Mouse (Mus musculus) forebrain, embryonic 10.5 days (tissue): ENCODE measurements around the gene Olfr508. TPM values are rescaled to one million over a fixed set of nuclear protein-coding genes. Genes with fewer than 3 reads are reported as not detected.
"Not testable (repeated sequence)": the region's sequence is repeated elsewhere in the genome, so short reads cannot be mapped to it uniquely, and the experiment has no call there.

Experiments
- DNase-seq: peaks from one replicate; pipeline ENCODE4 v3.0.0-alpha.2; 2017; ENCODE audit warnings: low spot score; ENCODE audit errors: extremely low spot score
- H3K27ac ChIP-seq: fragments of 300-500 bp; sonication (generic); 2 replicates; pipeline ENCODE4 v1.5.1; 2016; ENCODE audit warnings: mild to moderate bottlenecking
- H3K27me3 ChIP-seq: fragments of 300-500 bp; sonication (generic); 2 replicates; pipeline ENCODE4 v1.6.1; 2016; ENCODE audit warnings: mild to moderate bottlenecking; ENCODE audit not compliant: poor library complexity, severe bottlenecking
- H3K36me3 ChIP-seq: fragments of 300-500 bp; sonication (generic); replicated peaks from 2 replicates; pipeline ENCODE4 v1.6.1; 2016; ENCODE audit warnings: mild to moderate bottlenecking, moderate library complexity
- H3K4me1 ChIP-seq: fragments of 300-500 bp; sonication (generic); 2 replicates; pipeline ENCODE4 v1.6.1; 2016
- H3K4me3 ChIP-seq: fragments of 300-500 bp; sonication (generic); 2 replicates; pipeline ENCODE4 v1.5.1; 2016; ENCODE audit warnings: mild to moderate bottlenecking, moderate library complexity
- H3K9me3 ChIP-seq: fragments of 300-500 bp; sonication (generic); 2 replicates; pipeline ENCODE4 v1.6.1; 2016; ENCODE audit warnings: mild to moderate bottlenecking, moderate library complexity
- WGBS: fragments of 180-500 bp; shearing (Covaris S2); methylation state at CpG from one replicate; pipeline ENCODE4 v1.1.7; 2016; 5-methylcytosine and 5-hydroxymethylcytosine counted together
- polyA plus RNA-seq: library from polyadenylated mRNA; unstranded; fragments of >200 nt; fragmentation: Nextera tagmentation; extraction: Ambion mirVana; gene quantifications from 2 replicates; pipeline ENCODE4 v1.2.1, GENCODE M21; 2016

The Olfr508 gene
- polyA plus RNA-seq: not detected in 2 replicates

GRCm38 (mm10) chr7:108629694-108630093, at the start of gene Olfr508:
Gene Olfr508, plus strand, starts transcription at chr7:108629994.
- Histone ChIP-seq H3K4me1 (no peaks in the 10 kb centered on the region), H3K36me3 (no peaks in the 10 kb centered on the region), H3K9me3 (no peaks in the 10 kb centered on the region), H3K4me3 (no peak within 1 kb of the TSS), H3K27me3 (no peaks in the 10 kb centered on the region), H3K27ac (no peak within 1 kb of the TSS)
- no peak for DNase-seq
- WGBS: 91% methylated on average over 3 of the region's 3 CpGs

- WGBS: 94% methylated on average over 1 of the region's 1 CpGs
- H3K27ac ChIP-seq: no peak overlapping the region
- DNase-seq: no peak
- H3K9me3 ChIP-seq: no peaks in the 10 kb centered on the region
- H3K27me3 ChIP-seq: no peaks in the 10 kb centered on the region
- H3K4me1 ChIP-seq: no peaks in the 10 kb centered on the region
- H3K36me3 ChIP-seq: no peaks in the 10 kb centered on the region
- no peak overlapping the region for H3K4me3 ChIP-seq
These were observed 40.0 kb upstream of the Olfr508 start for GRCm38 (mm10) chr7:108589797-108590196.

- H3K27ac ChIP-seq, H3K4me1 ChIP-seq, H3K36me3 ChIP-seq, H3K9me3 ChIP-seq, H3K27me3 ChIP-seq, DNase-seq, H3K4me3 ChIP-seq: not testable (repeated sequence)
- WGBS: 89% methylated on average over 3 of the region's 3 CpGs
These were observed 27.9 kb upstream of the Olfr508 start for GRCm38 (mm10) chr7:108601916-108602315.

GRCm38 (mm10) chr7:108610487-108610886, 19.3 kb upstream of the Olfr508 start, which contains the start of gene Olfr506:
Gene Olfr506, plus strand, starts transcription at chr7:108610787.
- Histone ChIP-seq H3K9me3 (no peaks in the 10 kb centered on the region), H3K4me1 (no peaks in the 10 kb centered on the region)

DNA sequence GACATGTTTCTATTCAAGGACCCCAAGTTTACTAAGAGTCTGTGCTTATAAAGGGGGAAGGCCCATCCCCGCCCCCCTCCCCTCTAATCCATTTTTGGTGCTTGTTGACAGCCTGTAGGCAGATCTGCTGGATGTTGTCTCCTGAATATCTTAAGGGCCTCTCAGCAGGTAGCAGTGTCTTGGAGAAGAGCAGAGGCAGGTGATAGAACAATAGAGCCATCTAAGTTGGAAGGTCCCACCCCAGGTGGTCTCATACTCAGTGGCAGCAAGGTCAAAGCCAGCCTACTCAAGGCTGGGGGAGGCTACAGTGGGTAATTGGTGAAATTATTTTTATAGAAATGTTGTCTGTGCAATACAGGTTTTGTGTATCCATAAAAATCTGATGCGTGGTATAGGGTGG, 15.7 kb upstream of the Olfr508 start:
- 96% methylated on average over 2 of the region's 2 CpGs for WGBS
- no peaks in the 10 kb centered on the region for H3K27me3 ChIP-seq
- no peak for DNase-seq
- H3K27ac ChIP-seq: no peak overlapping the region
- H3K4me1 ChIP-seq: no peaks in the 10 kb centered on the region
- no peaks in the 10 kb centered on the region for H3K9me3 ChIP-seq
- H3K36me3 ChIP-seq: no peaks in the 10 kb centered on the region
- no peak overlapping the region for H3K4me3 ChIP-seq

More at GRCm38 (mm10) chr7:108610487-108610886, 19.3 kb upstream of the Olfr508 start, which contains the start of gene Olfr506:
- no peak within 1 kb of the TSS for H3K27ac ChIP-seq
- DNase-seq: no peak
- no peaks in the 10 kb centered on the region for H3K36me3 ChIP-seq
- H3K4me3 ChIP-seq: no peak within 1 kb of the TSS
- no peaks in the 10 kb centered on the region for H3K27me3 ChIP-seq

GRCm38 (mm10) chr7:108616781-108617180, 13.0 kb upstream of the Olfr508 start:
- DNase-seq, H3K27me3 ChIP-seq, H3K4me1 ChIP-seq, H3K4me3 ChIP-seq, H3K36me3 ChIP-seq, H3K9me3 ChIP-seq, H3K27ac ChIP-seq: not testable (repeated sequence)
- WGBS: 67% methylated on average over 3 of the region's 3 CpGs

DNA sequence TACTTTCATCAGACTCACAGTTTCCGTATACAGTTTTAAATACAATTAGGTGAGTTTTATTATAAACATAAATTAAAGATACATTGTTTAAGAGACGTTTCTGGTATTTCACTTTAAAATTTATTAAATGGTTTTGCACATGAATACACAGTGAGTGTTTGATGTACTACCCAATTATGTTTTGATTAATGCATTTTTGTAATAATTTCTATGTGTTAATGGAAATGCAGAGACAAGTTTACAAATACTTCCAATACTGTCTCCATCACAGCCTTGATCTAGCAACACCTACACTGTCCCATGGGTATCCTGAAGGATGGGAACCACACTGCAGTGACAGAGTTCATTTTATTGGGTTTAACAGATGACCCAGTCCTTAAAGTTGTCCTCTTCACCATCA, 8.3 kb upstream of the Olfr508 start, which contains the start of gene Olfr507:
Gene Olfr507, plus strand, starts transcription at position 301 of the 400 bp plus-strand sequence.
- Histone ChIP-seq H3K4me3 (no peak within 1 kb of the TSS), H3K27me3 (no peaks in the 10 kb centered on the region), H3K36me3 (no peaks in the 10 kb centered on the region), H3K9me3 (no peaks in the 10 kb centered on the region), H3K27ac (no peak within 1 kb of the TSS), H3K4me1 (no peaks in the 10 kb centered on the region)
- no peak for DNase-seq
- WGBS: 93% methylated on average over 2 of the region's 2 CpGs

- Histone ChIP-seq H3K27ac (no peak within 1 kb of the TSS), H3K4me1 (no peaks in the 10 kb centered on the region), H3K4me3 (no peak within 1 kb of the TSS), H3K27me3 (no peaks in the 10 kb centered on the region), H3K9me3 (peaks cover 6% of the 10 kb centered on the region; the same call in 1 of the 2 replicates), H3K36me3 (no peaks in the 10 kb centered on the region)
- DNase-seq: no peak
These were observed 22.0 kb downstream of the Olfr508 start, which contains the start of gene Olfr509 for GRCm38 (mm10) chr7:108651806-108652205. Gene Olfr509, minus strand, starts transcription at chr7:108651906.

DNA sequence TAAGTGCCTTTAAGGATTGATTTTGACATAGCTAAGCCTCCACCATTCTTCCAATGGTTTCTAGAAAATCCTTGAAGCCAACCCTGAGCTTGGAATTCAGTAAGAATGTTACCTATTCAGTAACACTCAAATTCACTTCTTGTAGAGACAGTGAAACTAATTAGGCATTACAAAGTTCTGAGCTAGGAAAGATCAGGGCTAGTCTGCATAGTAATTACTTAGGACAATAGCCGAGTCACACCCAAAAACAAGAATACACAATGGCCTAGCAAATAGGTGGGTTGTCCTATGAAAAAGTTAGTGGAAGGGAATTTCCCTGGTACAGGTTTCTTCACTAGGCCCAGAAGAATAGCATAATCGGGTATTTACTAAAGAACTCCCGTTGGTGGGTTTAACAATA, 32.6 kb downstream of the Olfr508 start:
- Histone ChIP-seq H3K4me1 (no peaks in the 10 kb centered on the region), H3K36me3 (no peaks in the 10 kb centered on the region), H3K9me3 (no peaks in the 10 kb centered on the region), H3K27ac (no peak overlapping the region), H3K27me3 (no peaks in the 10 kb centered on the region), H3K4me3 (no peak overlapping the region)
- no peak for DNase-seq
- 81% methylated on average over 3 of the region's 3 CpGs for WGBS

DNA sequence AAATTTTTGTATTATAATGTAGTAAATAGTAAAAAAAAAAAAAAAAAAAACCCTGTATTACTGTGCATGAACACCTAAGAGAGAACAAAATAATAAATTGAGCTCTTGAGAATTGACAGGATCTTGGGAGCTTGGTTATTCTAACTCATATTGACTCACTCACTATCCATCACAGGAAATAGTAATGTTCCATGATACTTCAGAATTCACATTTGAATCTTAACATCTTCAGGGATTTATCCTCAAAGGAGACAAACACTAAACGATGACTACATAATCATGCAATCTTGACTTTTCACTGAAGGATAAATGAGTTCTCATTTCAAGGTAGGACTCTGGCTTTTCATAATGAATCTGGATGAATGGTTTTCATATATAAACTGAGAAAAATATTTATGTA, 36.3 kb downstream of the Olfr508 start, which contains the start of gene Olfr510:
Gene Olfr510, plus strand, starts transcription at position 301 of the 400 bp plus-strand sequence.
- WGBS: 96% methylated on average over 1 of the region's 1 CpGs
- Histone ChIP-seq H3K9me3 (no peaks in the 10 kb centered on the region), H3K4me1 (no peaks in the 10 kb centered on the region), H3K27me3 (no peaks in the 10 kb centered on the region), H3K36me3 (no peaks in the 10 kb centered on the region), H3K27ac (no peak within 1 kb of the TSS), H3K4me3 (no peak within 1 kb of the TSS)
- DNase-seq: no peak

DNA sequence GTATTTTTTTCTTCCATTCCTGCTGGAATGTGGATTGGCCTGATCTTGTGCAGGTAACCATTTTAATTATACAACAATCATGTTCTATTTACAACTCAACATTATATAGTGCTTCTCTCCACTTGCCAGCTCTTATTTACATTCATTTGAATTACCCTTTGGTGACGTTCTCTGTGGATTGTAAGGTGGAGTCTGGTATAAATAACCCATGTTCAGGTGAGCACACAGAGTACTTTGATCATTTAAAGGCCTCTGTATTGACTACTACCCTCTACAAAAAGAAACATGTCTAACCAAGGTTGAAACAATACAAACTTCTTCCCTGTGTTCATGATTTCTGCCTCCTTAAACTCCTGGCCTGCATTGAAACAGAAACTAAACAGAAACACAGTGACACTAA, 41.3 kb downstream of the Olfr508 start:
- WGBS: 78% methylated on average over 1 of the region's 1 CpGs
- H3K4me3 ChIP-seq: no peak overlapping the region
- no peaks in the 10 kb centered on the region for H3K4me1 ChIP-seq
- no peaks in the 10 kb centered on the region for H3K36me3 ChIP-seq
- DNase-seq: no peak
- no peak overlapping the region for H3K27ac ChIP-seq
- H3K9me3 ChIP-seq: peaks cover 10% of the 10 kb centered on the region; the same call in 1 of the 2 replicates
- no peaks in the 10 kb centered on the region for H3K27me3 ChIP-seq

DNA sequence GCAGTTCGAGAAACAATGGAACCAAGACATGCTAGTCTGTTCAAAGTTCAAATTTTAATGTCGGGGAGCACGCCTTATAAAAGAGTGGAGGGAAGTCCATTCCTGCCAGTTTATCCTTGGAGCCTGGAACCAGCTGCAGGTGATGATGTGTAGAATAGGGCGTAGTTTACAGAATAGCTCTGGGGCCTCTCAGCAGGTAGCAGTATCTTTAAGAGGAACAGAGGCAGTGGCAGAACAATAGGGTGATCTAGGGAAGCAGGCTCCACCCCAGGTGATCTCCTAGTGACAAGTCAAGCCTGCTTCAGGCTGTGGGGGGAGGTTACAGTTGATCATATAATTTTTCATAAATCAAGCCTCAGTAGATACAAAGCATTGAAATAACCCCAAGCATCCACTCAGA, 49.1 kb downstream of the Olfr508 start:
- H3K4me1 ChIP-seq: no peaks in the 10 kb centered on the region
- DNase-seq: no peak
- WGBS: 86% methylated on average over 4 of the region's 4 CpGs
- H3K9me3 ChIP-seq: peaks cover 17% of the 10 kb centered on the region; the same call in 1 of the 2 replicates
- no peak overlapping the region for H3K27ac ChIP-seq
- no peaks in the 10 kb centered on the region for H3K27me3 ChIP-seq
- H3K4me3 ChIP-seq: no peak overlapping the region
- no peaks in the 10 kb centered on the region for H3K36me3 ChIP-seq
